ENCODE assay signal across 35 mouse cellular contexts in the genomic region with DNA sequence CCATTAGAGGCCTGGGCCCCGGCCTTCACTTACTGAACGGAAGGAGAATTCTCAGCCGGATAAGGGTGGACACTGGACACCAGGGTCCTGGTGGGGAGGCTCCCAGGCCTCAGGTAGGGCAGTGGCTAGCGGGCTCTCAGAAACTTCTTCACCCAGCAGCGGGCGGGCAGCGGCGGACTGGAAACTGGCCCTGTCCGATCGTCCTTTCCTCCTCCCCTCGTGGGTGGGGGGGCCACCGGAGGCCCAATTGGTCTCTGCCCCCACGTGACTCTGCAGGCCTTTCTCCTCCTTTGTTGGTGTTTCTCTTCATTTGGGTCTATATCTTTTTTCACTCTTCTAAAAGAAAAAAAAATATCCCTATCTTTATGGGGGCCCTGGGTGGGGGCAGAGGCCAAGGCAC. TPM values are rescaled to one million over a fixed set of nuclear protein-coding genes. Genes with fewer than 3 reads are reported as not detected.
DNase-seq lines count a peak whose midpoint lies in the region; TF ChIP-seq lines count a peak whose summit lies in the region.
"Had no signal": no experiment of that assay in that cellular context is flagged by ENCODE, and none has a peak within 500 bp of the region (broad histone marks: within the 10 kb centered on the region; RNA-seq: fewer than 3 reads in every experiment).

Gene Nr5a1 (minus strand): TSS at position 219 of the 400 bp plus-strand sequence.

- peak within 1 kb of the TSS; percentile 14; the same call in 1 of the 2 replicates for H3K27ac ChIP-seq in spleen, adult 2 months (ENCODE audit: insufficient read depth, low read length)
- H3K27ac ChIP-seq: heart, embryonic 10.5 days; heart, embryonic 15.5 days; hindbrain, postnatal 0 days; intestine, embryonic 15.5 days; kidney, postnatal 0 days; liver, embryonic 12.5 days; midbrain, embryonic 13.5 days; stomach, postnatal 0 days had no signal

- 91% methylated on average over 13 of the region's 13 CpGs for WGBS in spleen, adult 2 months

- H3ac ChIP-seq in myocyte (ENCODE audit: control insufficient read depth, insufficient read length), result no peak within 1 kb of the TSS

- peak within 1 kb of the TSS; percentile 22 for H3K4me2 ChIP-seq in myocyte (ENCODE audit: low read depth)
- H3K4me2 ChIP-seq: heart, embryonic 15.5 days; intestine, embryonic 15.5 days; liver, embryonic 12.5 days; midbrain, embryonic 13.5 days had no signal

- H3K27me3 ChIP-seq in spleen, adult 2 months (ENCODE audit: control insufficient read depth, insufficient read depth, low read length), result peaks cover 17% of the 10 kb centered on the region
- H3K27me3 ChIP-seq in myocyte (ENCODE audit: control insufficient read depth, insufficient read depth, insufficient read length), result peaks cover 17% of the 10 kb centered on the region
- H3K27me3 ChIP-seq: CH12.LX had no signal

- TF ChIP-seq CTCF in spleen, adult 2 months (IDR thresholded peaks at IDR 0.05; ENCODE audit: extremely low read depth, insufficient read depth, insufficient read length, insufficient replicate concordance), result no peak

- H3K36me3 ChIP-seq in spleen, adult 2 months (ENCODE audit: control insufficient read depth, insufficient read depth, low read length), result no peaks in the 10 kb centered on the region
- no peaks in the 10 kb centered on the region for H3K36me3 ChIP-seq in myocyte (ENCODE audit: control insufficient read depth, insufficient read depth)
- H3K36me3 ChIP-seq: heart, embryonic 10.5 days; heart, embryonic 15.5 days; intestine, embryonic 15.5 days; liver, embryonic 12.5 days; midbrain, embryonic 13.5 days had no signal

- H3K4me3 ChIP-seq in spleen, adult 2 months (ENCODE audit: extremely low read depth, insufficient read depth, insufficient read length), result peak within 1 kb of the TSS; percentile 34; the same call in 1 of the 2 replicates
- H3K4me3 ChIP-seq in myocyte, result no peak within 1 kb of the TSS
- H3K4me3 ChIP-seq: erythroblast, embryonic 14.5 days; heart, embryonic 10.5 days; heart, embryonic 15.5 days; intestine, embryonic 15.5 days; liver, embryonic 12.5 days; megakaryocyte, embryonic 14.5 days; midbrain, embryonic 13.5 days had no signal

- no peaks in the 10 kb centered on the region for H3K4me1 ChIP-seq in spleen, adult 2 months (ENCODE audit: control insufficient read depth, insufficient read depth, insufficient read length)

- DNase-seq in spleen, adult 2 months (ENCODE audit: low read depth in 1 of 2, low spot score in 2 of 2), result no peak
- no peak for DNase-seq in spleen, postnatal 36 days (ENCODE audit: low spot score in 2 of 2)
- DNase-seq in adrenal gland, postnatal 10 days, result peak; percentile 92
- no peak for DNase-seq in gastrocnemius, postnatal 10 days
- no peak for DNase-seq in gastrocnemius, adult 18-20 months (ENCODE audit: low spot score)
- DNase-seq in right cerebral cortex, postnatal 36 days (ENCODE audit: low spot score in 2 of 2), result no peak
- DNase-seq: B cell, adult 2 months; cerebellum, adult 18-20 months; cerebellum, postnatal 14 days; gastrocnemius, postnatal 25 days; heart, adult 11 months; kidney, adult 2 months; layer of hippocampus, postnatal 36 days; left cerebral cortex, postnatal 4 days; liver, postnatal 0 days; retina, postnatal 1 day; right cerebral cortex, postnatal 14 days; thymus, postnatal 14 days had no signal

- TF ChIP-seq POLR2A in spleen, adult 2 months (IDR thresholded peaks at IDR 0.05; ENCODE audit: low read depth, low read length), result no peak
- no peak for TF ChIP-seq POLR2A in myocyte (IDR thresholded peaks at IDR 0.05; ENCODE audit: insufficient read length, low read depth)

- H3K79me2 ChIP-seq in myocyte (ENCODE audit: control insufficient read depth, insufficient read depth), result no peaks in the 10 kb centered on the region

TF ChIP-seq in myocyte, 11 proteins besides CTCF, POLR2A, EP300 and RAD21:
- TF ChIP-seq SRF (IDR thresholded peaks at IDR 0.05; ENCODE audit: control insufficient read depth, insufficient read length, low read depth) (no peak), USF1 (IDR thresholded peaks at IDR 0.05; ENCODE audit: low read depth) (no peak), MAX (IDR thresholded peaks at IDR 0.05; ENCODE audit: low read depth) (no peak)

RNA-seq across cellular contexts. Expression of gene Nr5a1, which starts in this region (rescaled TPM):
- polyA plus RNA-seq in spleen, adult 2 months (2012; rRNA removed), result 15.1 and 15.7 TPM in 2 replicates
- total RNA-seq in adrenal gland, postnatal 10 days (2021), result 100 to 1,000 TPM; 221 to 331 TPM
- 0.05 TPM for polyA plus RNA-seq in myocyte (2012; fragmentation: generic; extraction: Trizol)
- total RNA-seq in gastrocnemius, postnatal 10 days (2021), result not detected
- not detected for total RNA-seq in gastrocnemius, adult 18-20 months (2021)
- total RNA-seq: gastrocnemius, postnatal 25 days; heart, postnatal 25 days; layer of hippocampus, postnatal 36 days; monocyte, adult 5-6 weeks; neutrophil, adult 5-6 weeks had no signal
- polyA plus RNA-seq: activated CD4-positive, CD25-positive, alpha-beta regulatory T cell, adult 4 months; erythroblast, embryonic 14.5 days; heart, embryonic 10.5 days; heart, embryonic 15.5 days; liver, embryonic 12.5 days; liver, postnatal 0 days; urinary bladder, adult 2 months had no signal

Comparison
In these comparisons a context has a peak if more than half of its experiments do, and no peak if none do; other contexts are left out.
1. RNA of gene Nr5a1 (total RNA-seq): 221 to 331 TPM in adrenal gland, postnatal 10 days; not detected in gastrocnemius, adult 18-20 months and not detected in gastrocnemius, postnatal 10 days; every median in the first group is over 100 times any median in the second.
2. RNA of gene Nr5a1 (polyA plus RNA-seq): 15.1 to 15.7 TPM in spleen, adult 2 months; 0.05 TPM in myocyte (single experiment); every median in the first group is over 10 times any median in the second.